Mouse (Mus musculus): ENCODE data around the gene Tex50. TPM values are rescaled to one million over a fixed set of nuclear protein-coding genes. Genes with fewer than 3 reads are reported as not detected.
A peak's percentile ranks its signal among the peaks of the same experiment; 100 is the strongest.
"Not testable (repeated sequence)": the region's sequence is repeated elsewhere in the genome, so short reads cannot be mapped to it uniquely, and the experiment has no call there.

Gene Tex50
- polyA plus RNA-seq, 1 experiment from 2014 or later, result 0.20 TPM

GRCm38 (mm10) chr1:161170651-161171050 is 11.5 kb upstream of the Tex50 start:
- Histone ChIP-seq H3K27ac (ENCODE audit: low read length) (no peak overlapping the region), H3K9ac (ENCODE audit: low read length) (peak overlapping the region; percentile 71), H3K4me3 (ENCODE audit: low read length) (peak overlapping the region; percentile 67), H3K4me1 (ENCODE audit: control insufficient read depth, insufficient read depth, low read length) (no peaks in the 10 kb centered on the region), H3K9me3 (replicated peaks; ENCODE audit: control insufficient read depth, low read length) (no peaks in the 10 kb centered on the region), H3K27me3 (ENCODE audit: control insufficient read depth, insufficient read depth, low read length) (peaks cover 11% of the 10 kb centered on the region), H3K36me3 (ENCODE audit: control insufficient read depth, insufficient read depth) (no peaks in the 10 kb centered on the region), H3K4me2 (ENCODE audit: low read depth, low read length) (peak overlapping the region; percentile 77)
- WGBS, result 2% methylated on average over 40 of the region's 40 CpGs
- peak; percentile 60 for ATAC-seq (replicated peaks; ENCODE audit: extremely low read depth, insufficient read depth, low FRiP score)

GRCm38 (mm10) chr1:161160266-161160665 is 1.2 kb upstream of the Tex50 start:
- H3K27me3 ChIP-seq (ENCODE audit: control insufficient read depth, insufficient read depth, low read length), result no peaks in the 10 kb centered on the region
- H3K36me3 ChIP-seq (ENCODE audit: control insufficient read depth, insufficient read depth), result no peaks in the 10 kb centered on the region
- no peak overlapping the region for H3K9ac ChIP-seq (ENCODE audit: low read length)
- ATAC-seq (replicated peaks; ENCODE audit: extremely low read depth, insufficient read depth, low FRiP score), result no peak
- WGBS, result 54% methylated on average over 4 of the region's 4 CpGs
- H3K27ac ChIP-seq (ENCODE audit: low read length), result no peak overlapping the region
- peaks cover 3% of the 10 kb centered on the region; the same call in 1 of the 2 replicates for H3K9me3 ChIP-seq (replicated peaks; ENCODE audit: control insufficient read depth, low read length)
- H3K4me3 ChIP-seq (ENCODE audit: low read length), result no peak overlapping the region
- H3K4me2 ChIP-seq (ENCODE audit: low read depth, low read length), result no peak overlapping the region
- no peaks in the 10 kb centered on the region for H3K4me1 ChIP-seq (ENCODE audit: control insufficient read depth, insufficient read depth, low read length)

- Histone ChIP-seq H3K27me3 (ENCODE audit: control insufficient read depth, insufficient read depth, low read length) (no peaks in the 10 kb centered on the region), H3K27ac (ENCODE audit: low read length) (no peak overlapping the region), H3K9ac (ENCODE audit: low read length) (no peak overlapping the region), H3K36me3 (ENCODE audit: control insufficient read depth, insufficient read depth) (no peaks in the 10 kb centered on the region), H3K4me3 (ENCODE audit: low read length) (no peak overlapping the region), H3K4me2 (ENCODE audit: low read depth, low read length) (no peak overlapping the region), H3K4me1 (ENCODE audit: control insufficient read depth, insufficient read depth, low read length) (no peaks in the 10 kb centered on the region), H3K9me3 (replicated peaks; ENCODE audit: control insufficient read depth, low read length) (no peaks in the 10 kb centered on the region)
- no peak for ATAC-seq (replicated peaks; ENCODE audit: extremely low read depth, insufficient read depth, low FRiP score)
- 76% methylated on average over 10 of the region's 10 CpGs for WGBS
These were observed 2.6 kb downstream of the Tex50 start for GRCm38 (mm10) chr1:161156546-161156945.

- no peak overlapping the region for H3K4me3 ChIP-seq (ENCODE audit: low read length)
- whole genome bisulfite sequencing, result 74% methylated on average over 6 of the region's 6 CpGs
- no peaks in the 10 kb centered on the region for H3K27me3 ChIP-seq (ENCODE audit: control insufficient read depth, insufficient read depth, low read length)
- no peak for ATAC-seq (replicated peaks; ENCODE audit: extremely low read depth, insufficient read depth, low FRiP score)
- no peaks in the 10 kb centered on the region for H3K36me3 ChIP-seq (ENCODE audit: control insufficient read depth, insufficient read depth)
- no peak overlapping the region for H3K4me2 ChIP-seq (ENCODE audit: low read depth, low read length)
- no peak overlapping the region for H3K27ac ChIP-seq (ENCODE audit: low read length)
- no peak overlapping the region for H3K9ac ChIP-seq (ENCODE audit: low read length)
- H3K9me3 ChIP-seq (replicated peaks; ENCODE audit: control insufficient read depth, low read length), result no peaks in the 10 kb centered on the region
- no peaks in the 10 kb centered on the region for H3K4me1 ChIP-seq (ENCODE audit: control insufficient read depth, insufficient read depth, low read length)
These were observed 8.0 kb downstream of the Tex50 start for GRCm38 (mm10) chr1:161151098-161151497.

- ATAC-seq (replicated peaks; ENCODE audit: extremely low read depth, insufficient read depth, low FRiP score), result no peak
- 58% methylated on average over 2 of the region's 2 CpGs for WGBS
- H3K27me3 ChIP-seq (ENCODE audit: control insufficient read depth, insufficient read depth, low read length), result no peaks in the 10 kb centered on the region
These were observed 11.2 kb downstream of the Tex50 start for GRCm38 (mm10) chr1:161147888-161148287.

GRCm38 (mm10) chr1:161145611-161146010 is 13.5 kb downstream of the Tex50 start:
- WGBS, result 69% methylated on average over 8 of the region's 8 CpGs
- not testable (repeated sequence) for H3K27me3 ChIP-seq (ENCODE audit: control insufficient read depth, insufficient read depth, low read length); H3K9ac ChIP-seq (ENCODE audit: low read length); H3K4me3 ChIP-seq (ENCODE audit: low read length); H3K36me3 ChIP-seq (ENCODE audit: control insufficient read depth, insufficient read depth); ATAC-seq (replicated peaks; ENCODE audit: extremely low read depth, insufficient read depth, low FRiP score); H3K4me2 ChIP-seq (ENCODE audit: low read depth, low read length); H3K4me1 ChIP-seq (ENCODE audit: control insufficient read depth, insufficient read depth, low read length); H3K27ac ChIP-seq (ENCODE audit: low read length); H3K9me3 ChIP-seq (replicated peaks; ENCODE audit: control insufficient read depth, low read length)

More at GRCm38 (mm10) chr1:161147888-161148287, 11.2 kb downstream of the Tex50 start:
- H3K4me3 ChIP-seq (ENCODE audit: low read length), result no peak overlapping the region
- H3K36me3 ChIP-seq (ENCODE audit: control insufficient read depth, insufficient read depth), result no peaks in the 10 kb centered on the region
- 0 out of 2 replicates have a peak, but pooled peaks cover 2% of the 10 kb centered on the region for H3K4me1 ChIP-seq (ENCODE audit: control insufficient read depth, insufficient read depth, low read length)
- H3K4me2 ChIP-seq (ENCODE audit: low read depth, low read length), result no peak overlapping the region
- no peaks in the 10 kb centered on the region for H3K9me3 ChIP-seq (replicated peaks; ENCODE audit: control insufficient read depth, low read length)
- no peak overlapping the region for H3K9ac ChIP-seq (ENCODE audit: low read length)
- H3K27ac ChIP-seq (ENCODE audit: low read length), result no peak overlapping the region

GRCm38 (mm10) chr1:161143216-161143615 is 15.9 kb downstream of the Tex50 start:
- Histone ChIP-seq H3K36me3 (ENCODE audit: control insufficient read depth, insufficient read depth) (no peaks in the 10 kb centered on the region), H3K4me2 (ENCODE audit: low read depth, low read length) (peak overlapping the region; percentile 19; the same call in 1 of the 2 replicates), H3K4me1 (ENCODE audit: control insufficient read depth, insufficient read depth, low read length) (peaks cover 2% of the 10 kb centered on the region; the same call in 1 of the 2 replicates), H3K4me3 (ENCODE audit: low read length) (no peak overlapping the region), H3K27me3 (ENCODE audit: control insufficient read depth, insufficient read depth, low read length) (no peaks in the 10 kb centered on the region), H3K9me3 (replicated peaks; ENCODE audit: control insufficient read depth, low read length) (no peaks in the 10 kb centered on the region), H3K9ac (ENCODE audit: low read length) (no peak overlapping the region), H3K27ac (ENCODE audit: low read length) (no peak overlapping the region)
- ATAC-seq (replicated peaks; ENCODE audit: extremely low read depth, insufficient read depth, low FRiP score), result no peak
- 60% methylated on average over 7 of the region's 7 CpGs for WGBS

- WGBS, result 7% methylated on average over 33 of the region's 33 CpGs
- Histone ChIP-seq H3K4me3 (ENCODE audit: low read length) (peak within 1 kb of the TSS; percentile 55), H3K4me1 (ENCODE audit: control insufficient read depth, insufficient read depth, low read length) (peaks cover 2% of the 10 kb centered on the region; the same call in 1 of the 2 replicates), H3K9ac (ENCODE audit: low read length) (peak within 1 kb of the TSS; percentile 62), H3K27me3 (ENCODE audit: control insufficient read depth, insufficient read depth, low read length) (no peaks in the 10 kb centered on the region), H3K27ac (ENCODE audit: low read length) (no peak within 1 kb of the TSS), H3K4me2 (ENCODE audit: low read depth, low read length) (peak within 1 kb of the TSS; percentile 79), H3K9me3 (replicated peaks; ENCODE audit: control insufficient read depth, low read length) (no peaks in the 10 kb centered on the region), H3K36me3 (ENCODE audit: control insufficient read depth, insufficient read depth) (no peaks in the 10 kb centered on the region)
- ATAC-seq (replicated peaks; ENCODE audit: extremely low read depth, insufficient read depth, low FRiP score), result peak; percentile 86
These were observed 16.5 kb downstream of the Tex50 start, which contains the start of gene Ankrd45 for GRCm38 (mm10) chr1:161142531-161143159. Ankrd45 (plus strand) TSS chr1:161142691.

- no peak for ATAC-seq (replicated peaks; ENCODE audit: extremely low read depth, insufficient read depth, low FRiP score)
- no peaks in the 10 kb centered on the region for H3K9me3 ChIP-seq (replicated peaks; ENCODE audit: control insufficient read depth, low read length)
- H3K9ac ChIP-seq (ENCODE audit: low read length), result no peak overlapping the region
- H3K4me3 ChIP-seq (ENCODE audit: low read length), result no peak overlapping the region
- H3K27me3 ChIP-seq (ENCODE audit: control insufficient read depth, insufficient read depth, low read length), result no peaks in the 10 kb centered on the region
- H3K27ac ChIP-seq (ENCODE audit: low read length), result no peak overlapping the region
- no peaks in the 10 kb centered on the region for H3K36me3 ChIP-seq (ENCODE audit: control insufficient read depth, insufficient read depth)
- H3K4me1 ChIP-seq (ENCODE audit: control insufficient read depth, insufficient read depth, low read length), result peaks cover 2% of the 10 kb centered on the region; the same call in 1 of the 2 replicates
- 74% methylated on average over 9 of the region's 9 CpGs for WGBS
- H3K4me2 ChIP-seq (ENCODE audit: low read depth, low read length), result no peak overlapping the region
These were observed 18.9 kb downstream of the Tex50 start for GRCm38 (mm10) chr1:161140026-161140762.

Measured in heart, embryonic 16.5 days (tissue).